Mouse (Mus musculus) fat pad, adult 2 months (tissue): ENCODE measurements around the gene Dynlrb2.

Experiments
- DNase-seq: peaks from one replicate; pipeline ENCODE4 v3.0.0-alpha.2; 2011; ENCODE audit warnings: low read depth, low spot score; ENCODE audit errors: extremely low read depth

Dynlrb2 gene

DNA sequence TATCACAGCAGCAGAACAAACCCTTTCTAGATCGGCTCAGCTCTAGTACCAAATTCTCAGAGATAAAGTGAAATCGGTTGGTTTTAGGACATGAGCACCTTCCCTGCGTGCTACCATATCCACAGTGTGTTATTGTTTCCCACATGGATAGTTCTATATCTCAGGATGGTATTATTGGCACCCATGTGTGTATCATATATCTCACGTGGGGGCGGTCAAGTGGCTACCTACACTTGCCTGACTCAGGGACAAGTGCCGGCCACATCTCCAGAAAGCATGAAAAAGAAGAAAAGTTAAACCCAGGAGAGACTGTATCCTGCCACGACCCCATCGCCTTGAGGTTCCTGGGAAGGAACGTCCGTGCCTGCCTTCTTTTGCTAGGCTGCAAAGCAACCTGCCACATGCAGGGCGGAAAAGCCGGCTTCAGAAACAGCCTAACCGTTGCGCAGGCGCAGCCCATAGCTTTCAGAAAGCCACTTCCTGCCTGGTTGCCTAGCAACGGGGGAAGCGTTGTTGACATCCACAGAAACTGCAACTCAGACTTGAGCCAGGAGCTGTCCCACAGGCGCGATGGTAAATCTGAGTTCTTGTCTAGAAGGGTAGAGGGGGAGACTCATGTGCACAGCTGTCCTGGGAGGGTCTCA is at the start of gene Dynlrb2:
Dynlrb2 (plus strand) TSS at position 498 of the 644 bp plus-strand sequence.
- no peak for DNase-seq

GRCm38 (mm10) chr8:116458569-116458968 is 46.2 kb upstream of the Dynlrb2 start:
- no peak for DNase-seq

DNA sequence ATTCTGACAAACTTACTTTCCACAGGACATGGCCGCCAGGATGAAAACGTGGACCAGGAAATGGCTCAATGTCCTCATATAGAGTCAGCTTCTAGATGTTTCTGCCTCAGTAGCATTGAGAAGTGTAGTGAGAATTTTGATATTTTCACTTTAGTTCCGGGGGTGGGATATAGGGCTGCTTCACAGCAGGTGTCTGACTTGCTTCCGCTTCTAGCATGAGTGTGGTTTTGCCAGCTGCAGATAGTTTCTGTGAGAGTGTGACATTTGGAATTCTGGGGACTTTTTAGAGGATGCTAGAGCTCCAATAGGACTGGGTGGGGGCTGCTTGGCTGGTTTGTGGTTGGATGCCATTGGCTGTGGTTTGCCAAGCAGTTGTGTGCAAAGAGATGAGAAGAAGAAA is 43.3 kb upstream of the Dynlrb2 start:
- no peak for DNase-seq

- DNase-seq, result no peak
Observed at GRCm38 (mm10) chr8:116466586-116466985, 38.2 kb upstream of the Dynlrb2 start.

GRCm38 (mm10) chr8:116467027-116467426 is 37.7 kb upstream of the Dynlrb2 start:
- DNase-seq, result no peak

- no peak for DNase-seq
Observed at GRCm38 (mm10) chr8:116477941-116478340, 26.8 kb upstream of the Dynlrb2 start.

GRCm38 (mm10) chr8:116478681-116479080 is 26.1 kb upstream of the Dynlrb2 start:
- DNase-seq, result no peak

DNA sequence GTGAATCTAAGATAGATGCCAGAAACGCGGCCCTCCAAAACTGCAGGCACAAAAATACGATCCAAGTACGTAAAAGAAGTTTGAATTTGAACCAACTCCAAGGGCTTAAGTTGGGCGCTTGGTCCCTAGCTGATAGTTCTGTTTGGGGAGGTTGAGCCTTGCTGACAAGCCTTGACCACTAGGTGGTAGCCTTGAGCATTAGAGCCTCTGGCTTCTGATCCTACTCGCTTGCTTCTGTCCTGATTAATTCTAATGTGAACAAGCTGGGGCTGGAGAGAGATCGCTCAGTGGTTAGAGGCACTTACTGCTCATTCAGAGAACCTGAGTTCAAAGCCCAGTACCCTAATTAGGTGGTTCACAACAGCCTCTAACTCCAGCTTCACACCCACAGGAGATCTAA is 23.9 kb upstream of the Dynlrb2 start:
- no peak for DNase-seq

DNA sequence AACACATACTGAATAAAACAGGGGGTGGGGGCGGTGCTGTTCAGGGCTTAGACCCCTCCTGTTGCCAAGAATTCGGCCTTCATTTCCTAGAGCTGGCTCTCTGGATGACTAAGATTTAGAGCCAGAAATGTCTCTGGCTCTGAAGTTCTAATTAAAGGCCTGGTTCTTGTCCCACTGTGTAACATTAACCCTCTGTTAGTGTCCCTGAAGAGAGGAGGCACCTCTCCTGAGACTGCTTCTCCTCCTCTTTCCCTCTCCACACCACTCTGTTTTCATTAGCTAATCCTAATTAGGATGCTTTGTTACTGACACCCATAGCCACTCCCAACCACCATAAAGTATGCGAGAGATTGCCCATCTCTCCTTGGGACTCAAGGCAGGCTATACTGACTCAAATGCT is 22.0 kb upstream of the Dynlrb2 start:
- no peak for DNase-seq

DNA sequence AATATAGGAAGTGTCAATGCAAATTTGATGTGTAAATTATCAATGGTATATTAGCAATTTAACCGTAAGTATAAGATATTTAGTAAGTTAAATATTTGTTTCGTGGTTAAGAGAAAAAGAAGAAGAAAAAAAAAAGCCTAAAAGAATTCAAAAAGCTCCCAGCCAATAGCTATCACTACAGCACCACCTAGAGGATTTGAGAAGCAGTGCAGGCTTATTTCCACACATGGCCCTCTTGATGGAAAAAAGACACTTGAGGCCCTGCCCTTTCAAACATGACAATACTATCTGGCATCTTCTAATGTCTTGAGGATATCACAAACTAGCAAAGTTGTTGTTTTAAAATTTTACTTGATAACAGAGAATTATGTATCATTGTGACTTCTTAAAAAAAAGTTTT is 20.7 kb upstream of the Dynlrb2 start:
- no peak for DNase-seq

DNA sequence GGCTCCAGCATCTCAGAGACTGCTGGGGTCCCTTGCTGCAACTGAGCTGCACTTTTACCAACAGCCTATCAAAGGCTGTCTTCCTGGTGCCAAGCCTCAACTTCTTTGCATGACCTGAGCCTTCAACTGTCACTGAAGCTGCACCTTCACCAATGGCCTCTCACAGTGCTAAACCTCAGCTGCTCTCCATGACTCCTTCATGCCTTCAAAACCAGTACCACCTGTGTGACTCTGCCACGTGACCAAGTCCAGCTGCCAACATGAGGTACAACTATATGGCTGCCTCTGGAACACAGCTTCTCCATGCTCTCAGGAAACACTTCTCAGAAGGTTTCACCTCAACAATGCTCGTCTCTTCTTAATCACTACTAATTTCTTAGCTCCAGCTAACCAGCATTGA is 16.2 kb upstream of the Dynlrb2 start:
- no peak for DNase-seq

DNA sequence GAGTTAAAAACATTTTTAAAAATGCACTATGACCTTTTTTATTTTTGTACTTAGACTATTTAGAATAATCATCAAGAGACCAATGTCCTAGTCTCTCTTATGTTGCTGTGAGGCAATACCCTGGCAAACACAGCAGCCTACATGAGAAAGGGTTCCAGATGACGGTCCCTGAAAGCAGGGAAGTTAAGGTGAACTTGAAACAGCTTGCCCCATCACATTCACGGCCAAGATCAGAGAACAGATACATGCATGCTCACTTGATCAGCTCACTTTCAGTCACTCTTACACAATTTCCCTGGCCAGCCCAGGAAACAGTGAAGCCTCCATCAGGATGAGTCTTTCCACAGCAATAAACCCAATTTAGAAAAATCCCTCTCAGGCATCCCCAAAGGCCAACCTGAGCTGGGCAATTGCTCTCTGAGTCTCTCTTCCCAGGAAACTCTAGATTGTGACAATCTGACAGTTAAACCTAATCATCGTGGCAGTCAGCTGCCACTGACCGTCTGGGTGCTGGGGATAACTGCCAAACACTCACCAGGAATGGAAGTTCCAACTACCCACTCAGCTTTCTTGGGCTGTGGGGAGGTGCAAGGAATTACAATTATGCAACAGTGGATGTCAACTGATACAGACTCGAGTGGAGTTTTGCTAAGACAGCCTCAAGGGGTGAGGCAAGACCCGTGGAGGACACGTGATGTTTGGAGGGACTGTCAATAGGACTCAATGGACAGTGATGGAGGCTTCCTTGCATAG is 4.5 kb upstream of the Dynlrb2 start:
- peak; percentile 90 for DNase-seq

GRCm38 (mm10) chr8:116508721-116509120 is 3.9 kb downstream of the Dynlrb2 start:
- DNase-seq, result peak; percentile 90

DNA sequence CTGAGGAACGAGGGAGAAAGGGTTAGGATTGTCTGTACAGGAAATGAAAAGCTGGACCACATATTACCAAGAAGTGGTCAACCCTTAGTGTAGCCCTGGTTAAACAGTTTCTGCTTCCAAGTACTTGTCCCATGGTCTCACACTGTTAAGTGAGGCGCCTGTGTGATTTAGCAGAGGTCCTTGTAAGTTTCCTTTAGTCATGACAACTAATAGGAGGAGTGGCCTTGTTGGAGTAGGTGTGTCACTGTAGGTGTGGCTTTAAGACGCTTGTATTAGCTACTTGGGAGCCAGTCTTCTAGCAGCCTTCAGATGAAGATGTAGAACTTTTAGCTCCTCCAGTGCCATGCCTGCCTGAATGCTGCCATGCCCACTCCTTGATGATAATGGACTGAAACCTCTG is 4.5 kb downstream of the Dynlrb2 start:
- DNase-seq, result no peak

DNA sequence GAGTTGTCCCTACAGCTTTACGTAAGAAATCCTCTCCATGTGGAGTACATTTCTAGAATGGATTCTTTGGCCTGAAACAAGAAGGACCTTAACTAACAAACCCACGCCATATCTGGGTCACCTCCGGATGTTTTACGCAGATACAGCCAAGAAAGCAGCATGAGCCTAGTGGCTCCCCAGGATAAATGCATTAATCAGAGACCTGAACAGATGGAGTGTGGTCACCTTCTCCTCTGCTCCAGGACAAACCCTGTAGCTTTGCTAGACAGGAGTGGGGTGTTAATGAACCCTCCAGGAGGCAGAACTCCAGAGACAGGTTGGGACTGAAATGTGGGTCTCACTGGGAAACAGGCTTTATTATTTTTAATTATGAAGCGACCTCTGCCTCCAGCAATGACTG is 14.9 kb downstream of the Dynlrb2 start:
- no peak for DNase-seq

DNA sequence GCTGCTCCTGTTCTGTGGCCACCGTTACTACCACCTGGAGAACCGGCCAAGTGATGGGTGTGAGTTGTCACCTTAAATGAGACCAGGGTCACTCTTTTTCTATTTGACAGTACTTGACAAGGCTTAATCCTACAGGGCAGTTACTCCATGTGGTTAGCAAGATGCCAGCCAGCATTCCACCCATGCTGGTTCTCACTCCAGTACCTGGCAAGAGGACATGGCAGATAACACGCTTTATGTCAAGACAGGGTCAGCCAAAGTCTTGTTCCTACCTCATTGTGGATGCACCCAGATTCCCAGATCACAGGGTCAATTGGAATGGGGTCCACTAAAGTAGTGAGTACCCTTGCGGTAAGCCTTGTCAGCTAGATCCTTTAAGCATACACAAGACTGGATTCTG is 16.4 kb downstream of the Dynlrb2 start:
- peak; percentile 54 for DNase-seq

DNA sequence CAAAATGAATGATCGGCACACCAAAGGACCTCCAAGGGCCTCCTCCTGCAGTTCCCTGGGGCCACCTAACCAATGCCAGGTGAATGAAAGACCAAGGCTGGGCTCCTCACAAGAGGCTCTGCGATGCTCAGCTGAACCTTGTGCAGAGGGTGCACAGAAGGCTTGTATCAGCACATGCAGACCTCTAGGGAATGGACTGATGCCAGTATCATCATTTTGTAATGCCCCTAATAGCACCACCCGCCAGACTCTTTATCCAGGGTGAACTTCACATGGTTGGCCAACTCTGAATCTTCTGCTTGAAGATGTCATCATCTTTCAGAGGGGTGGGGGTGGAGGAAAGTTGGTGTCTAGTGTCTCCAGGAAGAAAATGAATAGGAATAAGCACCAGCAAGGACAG is 16.9 kb downstream of the Dynlrb2 start:
- DNase-seq, result peak; percentile 98

- no peak for DNase-seq
Observed at GRCm38 (mm10) chr8:116522104-116522767, 17.5 kb downstream of the Dynlrb2 start.

DNA sequence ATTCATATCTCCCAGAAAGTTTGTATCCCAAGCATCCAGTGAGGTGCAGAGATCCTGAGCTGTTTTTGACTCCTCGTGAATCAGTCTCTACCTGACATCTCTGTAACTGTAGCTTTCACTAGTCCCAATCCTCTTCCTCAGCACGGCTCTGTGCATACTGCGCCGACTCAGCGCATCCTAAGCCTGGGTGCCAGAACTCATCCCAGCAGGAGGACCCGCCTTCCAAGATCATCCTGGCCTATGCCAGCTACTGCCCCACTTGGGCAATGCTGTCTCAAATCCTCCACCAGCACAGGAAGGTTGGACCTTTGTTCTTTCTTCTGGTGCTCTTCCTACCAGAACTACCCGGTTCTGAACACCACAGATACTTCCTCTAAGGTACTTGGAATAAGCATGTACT is 20.1 kb downstream of the Dynlrb2 start:
- DNase-seq, result no peak

GRCm38 (mm10) chr8:116528736-116529135 is 24.0 kb downstream of the Dynlrb2 start:
- DNase-seq, result no peak

DNA sequence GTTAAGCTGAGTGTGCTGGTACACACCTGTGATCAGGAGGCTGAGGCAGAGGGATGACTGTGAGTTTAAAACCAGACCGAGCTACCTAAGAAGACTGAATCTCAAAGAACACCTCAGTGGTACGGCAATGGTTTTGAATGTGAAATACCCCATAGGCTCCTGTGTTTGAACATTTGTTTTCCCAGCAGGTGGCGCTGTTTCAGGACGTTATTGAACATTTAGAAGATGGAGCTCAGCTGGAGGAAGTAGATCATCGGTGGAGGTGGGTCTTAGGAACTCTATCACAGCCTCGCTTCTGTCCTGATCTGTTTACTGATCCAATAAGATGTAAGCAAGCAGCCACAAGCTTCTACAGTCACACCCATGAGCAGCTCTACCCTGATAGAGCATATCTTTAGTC is 28.3 kb downstream of the Dynlrb2 start:
- DNase-seq, result no peak

DNA sequence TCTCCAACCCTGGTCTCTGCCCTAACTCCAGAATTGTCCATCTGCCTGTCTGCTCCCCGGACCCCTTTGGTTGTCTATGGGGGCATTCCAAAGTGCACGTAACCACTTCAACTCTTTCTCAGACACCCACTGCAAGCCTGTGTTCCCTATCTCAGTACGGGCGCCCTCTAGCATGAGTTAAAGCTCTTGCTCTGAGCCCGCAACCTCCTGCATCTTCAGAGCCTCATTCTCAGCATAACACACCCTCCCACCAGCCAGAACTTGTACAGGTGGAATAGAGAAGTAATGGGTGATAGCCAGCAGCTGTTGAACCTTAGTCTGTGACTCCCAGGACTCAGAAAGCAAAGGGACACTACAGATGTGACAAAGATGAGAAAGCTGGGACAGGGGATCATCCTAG is 32.0 kb downstream of the Dynlrb2 start:
- no peak for DNase-seq
